Mouse (Mus musculus) spleen, adult 12 weeks (tissue): ENCODE measurements around the gene Hoxa10.

Source experiments
- DNase-seq: peaks from one replicate; pipeline ENCODE4 v3.0.0; 2022; ENCODE audit warnings: low spot score

Gene Hoxa10

GRCm38 (mm10) chr6:52203371-52204049 lies 37.1 kb downstream of the Hoxa10 start:
- DNase-seq = no peak

- no peak for DNase-seq
These were observed 37.6 kb downstream of the Hoxa10 start for GRCm38 (mm10) chr6:52203121-52203370.

GRCm38 (mm10) chr6:52202362-52203120 lies 38.1 kb downstream of the Hoxa10 start:
- DNase-seq = no peak

- no peak for DNase-seq
These were observed 39.4 kb downstream of the Hoxa10 start for GRCm38 (mm10) chr6:52201269-52201668.

- no peak for DNase-seq
These were observed 39.9 kb downstream of the Hoxa10 start for GRCm38 (mm10) chr6:52200751-52201250.

- no peak for DNase-seq
These were observed 40.4 kb downstream of the Hoxa10 start for GRCm38 (mm10) chr6:52200073-52200750.

GRCm38 (mm10) chr6:52197271-52197670 lies 43.4 kb downstream of the Hoxa10 start:
- DNase-seq = no peak

GRCm38 (mm10) chr6:52196811-52197210 lies 43.8 kb downstream of the Hoxa10 start:
- no peak for DNase-seq

- DNase-seq = no peak
These were observed 46.0 kb downstream of the Hoxa10 start for GRCm38 (mm10) chr6:52194690-52195089.

GRCm38 (mm10) chr6:52191860-52192550 lies 48.6 kb downstream of the Hoxa10 start:
- peak; percentile 55 for DNase-seq

- no peak for DNase-seq
These were observed 49.5 kb downstream of the Hoxa10 start, which contains the start of gene Hoxa4 for GRCm38 (mm10) chr6:52190906-52191810. Gene Hoxa4 (minus strand): TSS chr6:52191753.

- DNase-seq = no peak
These were observed 50.2 kb downstream of the Hoxa10 start for GRCm38 (mm10) chr6:52190410-52190809.

GRCm38 (mm10) chr6:52189909-52190308 lies 50.7 kb downstream of the Hoxa10 start:
- no peak for DNase-seq

- DNase-seq = no peak
These were observed 51.5 kb downstream of the Hoxa10 start for GRCm38 (mm10) chr6:52189172-52189591.

- DNase-seq = no peak
These were observed 54.2 kb downstream of the Hoxa10 start for GRCm38 (mm10) chr6:52186500-52186899.

- DNase-seq = no peak
These were observed 54.8 kb downstream of the Hoxa10 start for GRCm38 (mm10) chr6:52185834-52186233.

- no peak for DNase-seq
These were observed 55.4 kb downstream of the Hoxa10 start for GRCm38 (mm10) chr6:52185222-52185621.

GRCm38 (mm10) chr6:52184668-52185067 lies 56.0 kb downstream of the Hoxa10 start:
- DNase-seq = no peak

- DNase-seq = no peak
These were observed 57.2 kb downstream of the Hoxa10 start for GRCm38 (mm10) chr6:52183311-52184080.

GRCm38 (mm10) chr6:52182793-52183192 lies 57.9 kb downstream of the Hoxa10 start:
- no peak for DNase-seq
